Comparison of ENCODE assay signal across 9 mouse cellular contexts in the genomic region with DNA sequence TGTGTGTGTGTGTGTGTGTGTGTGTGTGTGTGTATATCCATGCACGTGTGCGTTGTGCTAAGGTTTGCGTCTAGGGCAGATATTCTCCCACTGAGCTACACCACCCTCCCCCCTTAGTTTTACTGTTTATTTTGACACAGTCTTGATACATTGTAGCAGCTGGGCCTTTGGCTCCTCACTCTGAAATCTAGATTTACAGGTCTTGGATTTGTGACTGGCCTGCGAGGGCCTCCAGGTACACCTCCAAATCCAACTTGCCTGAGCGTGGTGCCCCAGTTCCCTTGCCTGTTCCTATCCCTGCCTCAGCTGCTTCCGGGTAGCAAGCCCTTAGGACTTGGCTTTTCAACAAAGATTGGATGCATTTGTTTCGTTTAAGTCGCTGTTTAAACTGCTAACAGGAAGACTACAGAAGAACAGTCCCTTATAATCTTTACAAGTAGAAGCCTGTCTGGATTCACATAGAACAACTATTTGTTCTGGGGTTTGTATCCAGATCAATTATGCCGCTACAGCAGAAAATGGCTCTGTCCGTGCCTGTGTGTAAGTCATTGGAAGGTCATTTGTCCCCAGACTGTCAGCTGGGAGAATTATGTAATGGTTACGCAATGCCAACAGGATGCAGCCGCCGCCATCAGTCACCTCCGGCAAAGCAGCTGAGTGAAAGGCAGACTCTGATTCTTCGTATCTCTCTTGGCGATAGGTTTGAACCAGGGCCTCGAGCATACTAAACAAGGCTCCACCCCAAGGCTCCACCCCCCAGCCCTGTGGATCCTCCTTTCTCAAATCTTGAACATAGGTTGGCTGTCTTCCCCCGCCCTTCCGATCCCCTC. TPM values are rescaled to one million over a fixed set of nuclear protein-coding genes. Genes with fewer than 3 reads are reported as not detected.
DNase-seq lines count a peak whose midpoint lies in the region; ATAC-seq and TF ChIP-seq lines count a peak whose summit lies in the region.
"Had no signal": no experiment of that assay in that cellular context is flagged by ENCODE, and none has a peak within 500 bp of the region (broad histone marks: within the 10 kb centered on the region; RNA-seq: fewer than 3 reads in every experiment).

No protein-coding gene starts in this region.

- H3K36me3 ChIP-seq in heart, embryonic 16.5 days (ENCODE audit: control insufficient read depth, insufficient read depth) = peaks cover 20% of the 10 kb centered on the region
- H3K36me3 ChIP-seq in limb, embryonic 14.5 days (ENCODE audit: control insufficient read depth, insufficient read depth, low read length) = peaks cover 28% of the 10 kb centered on the region
- H3K36me3 ChIP-seq in stomach, embryonic 14.5 days (ENCODE audit: control insufficient read depth, insufficient read depth, low read length) = peaks cover 28% of the 10 kb centered on the region

- no peaks in the 10 kb centered on the region for H3K27me3 ChIP-seq in heart, embryonic 16.5 days (ENCODE audit: control insufficient read depth, insufficient read depth, low read length)
- H3K27me3 ChIP-seq in limb, embryonic 14.5 days (ENCODE audit: control insufficient read depth, insufficient read depth, low read length) = no peaks in the 10 kb centered on the region
- no peaks in the 10 kb centered on the region for H3K27me3 ChIP-seq in stomach, embryonic 14.5 days (ENCODE audit: control insufficient read depth, insufficient read depth, low read length)
- H3K27me3 ChIP-seq: Patski had no signal

- H3K27ac ChIP-seq in heart, embryonic 16.5 days (ENCODE audit: low read length) = peak overlapping the region; percentile 80
- H3K27ac ChIP-seq in limb, embryonic 14.5 days (replicated peaks; ENCODE audit: low read depth, low read length) = 0 out of 2 replicates have a peak overlapping the region, but pooled peaks have one; percentile 33
- peak overlapping the region; percentile 73; the same call in 1 of the 2 replicates for H3K27ac ChIP-seq in stomach, embryonic 14.5 days (ENCODE audit: low read length)

- H3K4me1 ChIP-seq in heart, embryonic 16.5 days (ENCODE audit: control insufficient read depth, insufficient read depth, low read length) = peaks cover 41% of the 10 kb centered on the region
- peaks cover 16% of the 10 kb centered on the region for H3K4me1 ChIP-seq in limb, embryonic 14.5 days (ENCODE audit: control insufficient read depth, insufficient read depth, low read length)
- peaks cover 16% of the 10 kb centered on the region; the same call in 1 of the 2 replicates for H3K4me1 ChIP-seq in stomach, embryonic 14.5 days (ENCODE audit: control insufficient read depth, insufficient read depth, low read length)

- no peaks in the 10 kb centered on the region for H3K9me3 ChIP-seq in heart, embryonic 16.5 days (replicated peaks; ENCODE audit: control insufficient read depth, low read length)
- no peaks in the 10 kb centered on the region for H3K9me3 ChIP-seq in limb, embryonic 14.5 days (ENCODE audit: control insufficient read depth, low read length)
- H3K9me3 ChIP-seq in stomach, embryonic 14.5 days (ENCODE audit: control insufficient read depth, low read depth, low read length) = no peaks in the 10 kb centered on the region

- no peak for ATAC-seq in heart, embryonic 16.5 days (replicated peaks; ENCODE audit: extremely low read depth, insufficient read depth, low FRiP score)
- peak; percentile 34; the same call in 1 of the 2 replicates for ATAC-seq in limb, embryonic 14.5 days (ENCODE audit: low FRiP score, low read depth)
- no peak; the same call in 1 of the 2 replicates for ATAC-seq in stomach, embryonic 14.5 days (ENCODE audit: insufficient number of reproducible peaks, insufficient read depth, low FRiP score, low read depth)
- ATAC-seq: Patski had no signal

- no peak for TF ChIP-seq POLR2A in limb, embryonic 14.5 days (IDR thresholded peaks at IDR 0.05; ENCODE audit: borderline replicate concordance, extremely low read depth, insufficient read depth, insufficient read length)

- peak overlapping the region; percentile 33; the same call in 1 of the 2 replicates for H3K9ac ChIP-seq in heart, embryonic 16.5 days (ENCODE audit: low read length)
- H3K9ac ChIP-seq in limb, embryonic 14.5 days (ENCODE audit: low read depth, low read length, severe bottlenecking) = no peak overlapping the region
- no peak overlapping the region for H3K9ac ChIP-seq in stomach, embryonic 14.5 days (replicated peaks; ENCODE audit: low read depth, low read length)

- no peak overlapping the region for H3K4me3 ChIP-seq in heart, embryonic 16.5 days (ENCODE audit: low read length)
- no peak overlapping the region for H3K4me3 ChIP-seq in limb, embryonic 14.5 days (replicated peaks; ENCODE audit: low read length)
- no peak overlapping the region for H3K4me3 ChIP-seq in stomach, embryonic 14.5 days (ENCODE audit: low read depth, low read length)

- WGBS in heart, embryonic 16.5 days = 60% methylated on average over 19 of the region's 19 CpGs
- 75% methylated on average over 19 of the region's 19 CpGs for WGBS in limb, embryonic 14.5 days
- WGBS in stomach, embryonic 14.5 days = 55% methylated on average over 19 of the region's 19 CpGs

- H3K4me2 ChIP-seq in heart, embryonic 16.5 days (ENCODE audit: low read depth, low read length) = no peak overlapping the region
- H3K4me2 ChIP-seq in limb, embryonic 14.5 days (replicated peaks; ENCODE audit: low read depth, low read length, severe bottlenecking) = no peak overlapping the region
- H3K4me2 ChIP-seq in stomach, embryonic 14.5 days (replicated peaks; ENCODE audit: low read depth, low read length) = no peak overlapping the region

- peak; percentile 73 for DNase-seq in 416B (ENCODE audit: low read depth)
- peak; percentile 62 for DNase-seq in brain, adult 2 months (ENCODE audit: low read depth, low spot score)
- peak; percentile 56 for DNase-seq in limb, embryonic 14.5 days (ENCODE audit: low spot score)
- DNase-seq in frontal cortex, postnatal 10 days (ENCODE audit: low spot score in 2 of 2) = no peak
- DNase-seq in cerebellum, adult 9-11 months = no peak
- no peak for DNase-seq in right cerebral cortex, postnatal 10 days (ENCODE audit: low spot score in 2 of 2)

RNA-seq across cellular contexts. Expression of a gene that starts 31.7 kb away (rescaled TPM):
- polyA plus RNA-seq in heart, embryonic 16.5 days (2015; fragmentation: Nextera tagmentation; extraction: Ambion mirVana) = 51.0 and 54.9 TPM in 2 replicates
- polyA plus RNA-seq in limb, embryonic 14.5 days (2012; rRNA removed) = 72.5 and 85.2 TPM in 2 replicates
- 38.7 and 40.3 TPM in 2 replicates for polyA plus RNA-seq in limb, embryonic 14.5 days (2014; fragmentation: Nextera tagmentation; extraction: Ambion mirVana)
- polyA plus RNA-seq in stomach, embryonic 14.5 days (2014; fragmentation: Nextera tagmentation; extraction: Ambion mirVana) = 41.1 and 42.7 TPM in 2 replicates

Comparison
In these comparisons a context has a peak if more than half of its experiments do, and no peak if none do; other contexts are left out.
1. DNase-seq: peak in 416B (single experiment), brain, adult 2 months (single experiment) and limb, embryonic 14.5 days (single experiment); none in frontal cortex, postnatal 10 days (0 of 2), cerebellum, adult 9-11 months (single experiment) and right cerebral cortex, postnatal 10 days (0 of 2).
2. Peak in every context shown above with its lines, with median percentiles within 50 percentile points of each other: H3K27ac ChIP-seq.